Mouse (Mus musculus) thymus, postnatal 4 days (tissue): Measurements from ENCODE around the gene Slc8a2.

Source experiments
- DNase-seq: peaks from one replicate; pipeline ENCODE4 v3.0.0; 2021

Gene Slc8a2

GRCm38 (mm10) chr7:16128344-16128743, 1.3 kb upstream of the Slc8a2 start:
- DNase-seq: no peak

- no peak for DNase-seq
Observed at GRCm38 (mm10) chr7:16128899-16129298, 727 bp upstream of the Slc8a2 start.

- peak; percentile 19 for DNase-seq
Observed at GRCm38 (mm10) chr7:16129846-16130691, 443 bp downstream of the Slc8a2 start.

- DNase-seq: no peak
Observed at GRCm38 (mm10) chr7:16130956-16131634, 1.5 kb downstream of the Slc8a2 start.

- DNase-seq: no peak
Observed at GRCm38 (mm10) chr7:16132161-16132581, 2.5 kb downstream of the Slc8a2 start.

- no peak for DNase-seq
Observed at GRCm38 (mm10) chr7:16132926-16133325, 3.3 kb downstream of the Slc8a2 start.

- no peak for DNase-seq
Observed at GRCm38 (mm10) chr7:16133691-16134090, 4.1 kb downstream of the Slc8a2 start.

- DNase-seq: no peak
Observed at GRCm38 (mm10) chr7:16134951-16135392, 5.3 kb downstream of the Slc8a2 start.

- DNase-seq: no peak
Observed at GRCm38 (mm10) chr7:16146489-16147410, 17.1 kb downstream of the Slc8a2 start.

GRCm38 (mm10) chr7:16147643-16148042, 18.0 kb downstream of the Slc8a2 start:
- DNase-seq: peak; percentile 88

GRCm38 (mm10) chr7:16149241-16149640, 19.6 kb downstream of the Slc8a2 start:
- no peak for DNase-seq

- DNase-seq: no peak
Observed at GRCm38 (mm10) chr7:16150191-16151145, 20.8 kb downstream of the Slc8a2 start.

GRCm38 (mm10) chr7:16153522-16153921, 23.9 kb downstream of the Slc8a2 start:
- DNase-seq: peak; percentile 73

- no peak for DNase-seq
Observed at GRCm38 (mm10) chr7:16155132-16155872, 25.7 kb downstream of the Slc8a2 start.

GRCm38 (mm10) chr7:16156105-16156714, 26.6 kb downstream of the Slc8a2 start:
- no peak for DNase-seq

- DNase-seq: no peak
Observed at GRCm38 (mm10) chr7:16158735-16159134, 29.1 kb downstream of the Slc8a2 start.

GRCm38 (mm10) chr7:16160702-16161101, 31.1 kb downstream of the Slc8a2 start:
- DNase-seq: no peak

- DNase-seq: no peak
Observed at GRCm38 (mm10) chr7:16161302-16161701, 31.7 kb downstream of the Slc8a2 start.

GRCm38 (mm10) chr7:16162036-16162435, 32.4 kb downstream of the Slc8a2 start:
- DNase-seq: no peak

- no peak for DNase-seq
Observed at GRCm38 (mm10) chr7:16172141-16172581, 42.5 kb downstream of the Slc8a2 start.
